Mouse (Mus musculus) megakaryocyte, embryonic 14.5 days (primary cell): ENCODE results near the gene Sdk2. TPM values are rescaled to one million over a fixed set of nuclear protein-coding genes. Genes with fewer than 3 reads are reported as not detected.

ENCODE experiments used
- H3K27me3 ChIP-seq: replicated peaks from 2 replicates; pipeline ENCODE3; 2012; ENCODE audit warnings: inconsistent platforms
- H3K36me3 ChIP-seq: replicated peaks from 2 replicates; pipeline ENCODE3; 2012; ENCODE audit warnings: low read length, inconsistent platforms, mixed read lengths
- H3K4me1 ChIP-seq: 2 replicates; pipeline ENCODE4 v1.6.1; 2012; ENCODE audit warnings: inconsistent platforms
- H3K4me3 ChIP-seq: replicated peaks from 2 replicates; pipeline ENCODE3; 2012; ENCODE audit warnings: moderate library complexity, mild to moderate bottlenecking, inconsistent platforms
- H3K9me3 ChIP-seq: 2 replicates; pipeline ENCODE4 v1.6.1; 2012; ENCODE audit warnings: inconsistent platforms
- FLI1 ChIP-seq: IDR thresholded peaks from 2 replicates; pipeline ENCODE4 v1.6.1; 2012; ENCODE audit warnings: low read length, inconsistent platforms, mixed read lengths
- GATA1 ChIP-seq: IDR thresholded peaks from 3 replicates; pipeline ENCODE4 v1.6.1; 2012; ENCODE audit warnings: mixed read lengths, low read length, inconsistent platforms, borderline replicate concordance
- polyA plus RNA-seq: library from polyadenylated mRNA; stranded (reverse); fragments of >175 nt; gene quantifications from 2 replicates; pipeline ENCODE4 v1.2.3, GENCODE M21; 2012; ENCODE audit warnings: low replicate concordance; ENCODE audit not compliant: insufficient read depth

Gene Sdk2
- polyA plus RNA-seq, 1 experiment, result 0.04 TPM

DNA sequence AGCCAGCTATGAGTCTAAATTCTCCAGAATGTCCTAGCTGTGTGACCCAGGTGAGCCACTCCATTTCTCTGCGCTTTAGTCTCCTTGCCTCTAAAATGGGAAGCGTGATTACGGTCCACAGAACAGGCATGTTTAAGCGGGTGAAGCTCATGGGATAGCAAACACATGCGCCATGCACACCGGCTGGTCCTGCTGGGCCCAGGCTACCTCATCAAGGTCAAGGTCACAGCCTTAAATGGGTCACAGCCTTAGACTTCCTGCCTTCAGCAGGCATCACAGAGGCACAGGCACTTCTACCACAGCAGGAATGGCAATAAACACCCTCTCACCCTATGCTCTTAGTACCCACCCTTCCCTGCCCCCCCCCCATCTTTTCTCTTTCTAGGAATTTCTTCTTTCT lies 72.9 kb downstream of the Sdk2 start:
- no peaks in the 10 kb centered on the region for H3K9me3 ChIP-seq
- H3K4me1 ChIP-seq, result no peaks in the 10 kb centered on the region
- H3K4me3 ChIP-seq, result no peak overlapping the region
- peaks cover 13% of the 10 kb centered on the region for H3K27me3 ChIP-seq
- H3K36me3 ChIP-seq, result no peaks in the 10 kb centered on the region
- no peak for TF ChIP-seq FLI1
- TF ChIP-seq GATA1, result no peak

- TF ChIP-seq GATA1 (no peak), FLI1 (no peak)
- Histone ChIP-seq H3K9me3 (no peaks in the 10 kb centered on the region), H3K4me3 (no peak overlapping the region), H3K36me3 (no peaks in the 10 kb centered on the region), H3K4me1 (no peaks in the 10 kb centered on the region), H3K27me3 (peaks cover 16% of the 10 kb centered on the region)
These were observed 74.0 kb downstream of the Sdk2 start for GRCm38 (mm10) chr11:113992894-113993293.

- Histone ChIP-seq H3K9me3 (no peaks in the 10 kb centered on the region), H3K36me3 (no peaks in the 10 kb centered on the region), H3K27me3 (peaks cover 20% of the 10 kb centered on the region), H3K4me1 (no peaks in the 10 kb centered on the region), H3K4me3 (no peak overlapping the region)
- TF ChIP-seq GATA1, result no peak
- TF ChIP-seq FLI1, result no peak
These were observed 75.0 kb downstream of the Sdk2 start for GRCm38 (mm10) chr11:113991886-113992285.

DNA sequence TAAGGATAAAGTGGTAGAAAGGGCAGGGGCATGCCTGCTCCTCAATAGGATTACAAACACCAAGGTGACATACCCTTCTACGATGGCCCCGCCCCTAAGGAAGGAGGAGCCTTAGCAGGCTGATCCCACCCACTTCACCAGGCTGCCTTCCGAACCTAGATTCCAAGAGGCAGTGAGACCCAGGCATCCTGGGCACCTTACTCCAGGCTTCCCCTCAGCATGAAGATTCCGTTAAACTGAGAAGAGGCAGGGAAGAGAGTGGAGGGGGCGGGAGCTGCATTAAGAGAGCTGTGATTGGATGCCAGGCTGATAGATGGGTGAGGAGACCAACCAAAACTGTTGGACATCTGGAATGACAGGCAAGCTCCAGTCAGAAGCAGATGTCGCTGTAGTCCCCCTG lies 76.4 kb downstream of the Sdk2 start:
- TF ChIP-seq FLI1, result no peak
- no peak for TF ChIP-seq GATA1
- no peaks in the 10 kb centered on the region for H3K36me3 ChIP-seq
- no peak overlapping the region for H3K4me3 ChIP-seq
- peaks cover 20% of the 10 kb centered on the region for H3K27me3 ChIP-seq
- H3K4me1 ChIP-seq, result no peaks in the 10 kb centered on the region
- no peaks in the 10 kb centered on the region for H3K9me3 ChIP-seq

DNA sequence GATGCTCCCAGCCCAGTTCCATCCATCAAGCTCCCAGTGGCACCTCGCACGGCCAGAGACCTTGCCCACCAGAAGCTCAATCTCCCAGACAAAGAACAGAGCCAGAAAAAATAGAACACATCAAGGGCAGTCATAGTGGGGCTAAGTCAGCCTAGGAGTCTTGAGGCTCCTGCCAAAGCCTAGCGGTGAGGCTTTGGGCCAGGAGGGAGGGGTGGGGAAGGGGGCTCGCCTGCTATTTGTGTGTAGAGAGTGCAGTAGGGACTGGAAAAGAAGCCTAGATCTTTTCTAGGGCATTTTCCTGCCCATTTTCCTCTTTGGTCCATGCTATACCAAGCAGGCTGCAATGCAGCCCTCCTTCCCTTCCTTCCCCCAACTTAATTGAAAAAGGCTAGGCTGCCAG lies 76.8 kb downstream of the Sdk2 start:
- TF ChIP-seq GATA1, result no peak
- TF ChIP-seq FLI1, result no peak
- H3K4me1 ChIP-seq, result no peaks in the 10 kb centered on the region
- H3K4me3 ChIP-seq, result no peak overlapping the region
- H3K27me3 ChIP-seq, result peaks cover 21% of the 10 kb centered on the region
- H3K36me3 ChIP-seq, result no peaks in the 10 kb centered on the region
- H3K9me3 ChIP-seq, result no peaks in the 10 kb centered on the region

GRCm38 (mm10) chr11:113985826-113986416 lies 80.9 kb downstream of the Sdk2 start:
- no peak for TF ChIP-seq GATA1
- TF ChIP-seq FLI1, result no peak
- Histone ChIP-seq H3K27me3 (peaks cover 16% of the 10 kb centered on the region), H3K36me3 (no peaks in the 10 kb centered on the region), H3K4me3 (no peak overlapping the region), H3K9me3 (peaks cover 7% of the 10 kb centered on the region), H3K4me1 (no peaks in the 10 kb centered on the region)

DNA sequence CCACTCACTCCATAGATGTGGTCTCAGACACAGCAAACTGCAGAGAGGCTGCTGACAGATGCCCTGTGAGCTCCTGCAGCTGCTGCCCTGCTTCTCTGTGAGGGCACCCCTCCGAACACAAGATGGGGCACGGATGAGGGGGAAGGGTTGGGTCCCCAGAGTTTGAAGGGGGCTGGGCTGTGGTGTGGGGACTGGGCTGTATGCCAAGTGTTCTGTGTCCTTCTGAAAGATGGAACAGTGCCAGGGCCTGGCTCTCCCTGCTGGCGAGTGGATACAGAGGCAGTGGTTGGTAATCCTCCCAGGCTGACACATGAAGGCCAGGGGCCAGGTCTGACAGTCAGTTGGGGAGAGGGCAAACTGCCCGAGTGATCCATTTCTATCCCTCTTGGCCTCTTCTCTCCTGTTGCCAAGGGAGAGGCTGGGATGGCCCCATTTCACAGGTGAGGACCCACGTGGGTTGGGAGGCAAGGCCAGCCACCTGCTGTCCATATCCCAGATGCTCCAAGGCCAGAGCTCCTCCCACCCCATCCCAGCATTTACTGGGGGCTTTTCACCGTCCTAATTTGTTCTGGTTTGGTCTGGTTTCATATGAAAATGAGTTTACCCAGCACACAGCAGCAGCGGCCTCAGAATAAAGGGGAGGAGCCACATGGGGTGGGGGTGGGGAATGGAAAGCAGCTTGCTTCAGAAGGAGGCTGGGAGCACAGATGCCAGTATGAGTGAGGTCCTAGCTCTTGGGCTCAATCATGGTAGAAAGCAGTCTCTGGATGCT lies 84.9 kb downstream of the Sdk2 start:
- H3K9me3 ChIP-seq, result peaks cover 10% of the 10 kb centered on the region
- no peaks in the 10 kb centered on the region; the same call in 1 of the 2 replicates for H3K4me1 ChIP-seq
- H3K27me3 ChIP-seq, result peaks cover 2% of the 10 kb centered on the region
- no peak for TF ChIP-seq GATA1
- TF ChIP-seq FLI1, result no peak
- H3K4me3 ChIP-seq, result no peak overlapping the region
- H3K36me3 ChIP-seq, result no peaks in the 10 kb centered on the region

GRCm38 (mm10) chr11:113981088-113981487 lies 85.8 kb downstream of the Sdk2 start:
- peaks cover 13% of the 10 kb centered on the region for H3K9me3 ChIP-seq
- no peaks in the 10 kb centered on the region for H3K36me3 ChIP-seq
- H3K27me3 ChIP-seq, result peaks cover 2% of the 10 kb centered on the region
- H3K4me3 ChIP-seq, result no peak overlapping the region
- no peak for TF ChIP-seq GATA1
- TF ChIP-seq FLI1, result no peak
- H3K4me1 ChIP-seq, result no peaks in the 10 kb centered on the region; the same call in 1 of the 2 replicates

- Histone ChIP-seq H3K4me3 (peak overlapping the region; percentile 48), H3K36me3 (no peaks in the 10 kb centered on the region), H3K27me3 (no peaks in the 10 kb centered on the region), H3K4me1 (no peaks in the 10 kb centered on the region; the same call in 1 of the 2 replicates), H3K9me3 (peaks cover 27% of the 10 kb centered on the region)
- TF ChIP-seq GATA1 (peak; percentile 41; the same call in 1 of the 3 replicates), FLI1 (no peak)
These were observed 88.5 kb downstream of the Sdk2 start for GRCm38 (mm10) chr11:113978318-113978717.

- Histone ChIP-seq H3K9me3 (peaks cover 47% of the 10 kb centered on the region), H3K4me1 (no peaks in the 10 kb centered on the region; the same call in 1 of the 2 replicates), H3K27me3 (no peaks in the 10 kb centered on the region), H3K4me3 (no peak overlapping the region), H3K36me3 (no peaks in the 10 kb centered on the region)
- no peak for TF ChIP-seq FLI1
These were observed 91.2 kb downstream of the Sdk2 start for GRCm38 (mm10) chr11:113975667-113975970.
